Mouse (Mus musculus) left cerebral cortex, adult 2 months (tissue): ENCODE data around the gene Zfp648. TPM values are rescaled to one million over a fixed set of nuclear protein-coding genes. Genes with fewer than 3 reads are reported as not detected.
A peak's percentile ranks its signal among the peaks of the same experiment; 100 is the strongest.

Source experiments
- DNase-seq, 2 experiments: peaks; one replicate each; pipeline ENCODE4 v3.0.0; 2021 to 2022; ENCODE audit warnings: low spot score in 2 of 2, mixed read lengths in 1 of 2; ENCODE audit errors: extremely low spot score in 1 of 2
- H3K27ac ChIP-seq: fragments of 200-600 bp; 2 replicates; pipeline ENCODE4 v1.8.1; 2022
- H3K4me3 ChIP-seq: fragments of 200-600 bp; 2 replicates; pipeline ENCODE4 v1.8.1; 2022
- CTCF ChIP-seq: fragments of 200-600 bp; IDR thresholded peaks from 2 replicates; pipeline ENCODE4 v1.8.1; 2022; ENCODE audit warnings: antibody characterized with exemption, mild to moderate bottlenecking, moderate library complexity
- intact Hi-C: fragments of 180-260 bp; cut with DNase I; formaldehyde crosslinking; loops from one replicate; pipeline ENCODE4 v1.15.1; 2025
- total RNA-seq, 2 experiments: library from RNA; stranded (reverse); gene quantifications; 2 replicates each; pipeline ENCODE4 v1.2.3; 2021

Zfp648 gene
- total RNA-seq, 2 experiments from 2014 or later: 0.95 to 0.96 TPM

DNA sequence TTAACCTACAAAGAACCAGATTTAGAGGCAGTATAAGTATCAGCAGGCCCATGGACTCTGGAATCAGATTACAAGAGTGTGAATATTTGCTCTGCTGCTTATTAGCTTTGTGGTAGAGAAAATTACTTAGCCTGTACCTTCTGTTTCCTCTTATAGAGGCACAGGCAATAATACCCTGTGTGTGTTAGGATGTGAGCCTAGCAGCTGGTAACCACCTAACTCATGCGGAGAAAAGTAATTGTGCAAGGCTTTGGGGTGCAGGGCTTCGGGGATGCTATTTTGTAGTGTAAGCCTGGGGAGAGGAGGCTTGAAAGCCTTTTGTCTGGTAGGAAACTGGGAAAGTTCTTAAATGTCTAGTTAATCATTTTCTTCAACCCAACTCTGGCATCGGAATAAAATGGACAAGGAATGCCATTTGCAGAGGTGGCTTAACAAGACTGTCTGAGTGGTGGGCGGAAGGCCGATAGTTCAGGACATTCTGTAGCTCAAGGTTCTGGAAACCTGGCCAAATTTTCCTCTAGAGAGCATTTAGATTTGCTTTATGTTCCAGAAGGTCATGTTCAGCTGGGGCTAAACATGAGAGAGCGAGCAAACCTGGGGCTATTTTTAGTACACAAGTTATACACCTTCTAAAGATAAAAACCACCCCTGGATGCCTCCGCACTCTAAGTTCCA is 17.8 kb upstream of the Zfp648 start:
- DNase-seq: no peak
- no peak for TF ChIP-seq CTCF
- Histone ChIP-seq H3K27ac (no peak overlapping the region), H3K4me3 (no peak overlapping the region)
- intact Hi-C loops: loop anchor here (5.0 kb wide), 2 partner anchors 106 to 626 kb away; no protein-coding TSS in a partner anchor

DNA sequence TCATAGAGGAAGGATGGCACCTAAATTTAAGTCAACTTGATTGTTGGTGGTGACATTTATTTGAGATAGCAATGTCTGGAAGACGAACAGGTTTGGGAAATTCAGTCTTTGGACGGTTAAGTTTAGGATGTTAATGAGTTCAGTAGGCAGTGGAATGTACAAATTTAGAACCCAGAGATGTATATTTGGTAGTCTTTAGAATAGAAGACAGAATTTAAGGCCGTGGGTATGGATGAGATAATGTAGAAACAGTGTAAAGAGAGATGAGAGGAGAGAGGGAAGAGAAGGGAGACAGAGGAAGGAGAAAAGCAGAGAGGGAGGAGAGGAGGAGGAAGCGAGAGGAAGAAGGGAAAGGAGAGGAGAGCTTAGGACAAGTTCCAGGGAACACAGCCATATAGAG is 12.8 kb upstream of the Zfp648 start:
- intact Hi-C loops: no loop called here
- no peak overlapping the region for H3K4me3 ChIP-seq
- peak overlapping the region; percentile 40 for H3K27ac ChIP-seq
- TF ChIP-seq CTCF: no peak
- no peak for DNase-seq

DNA sequence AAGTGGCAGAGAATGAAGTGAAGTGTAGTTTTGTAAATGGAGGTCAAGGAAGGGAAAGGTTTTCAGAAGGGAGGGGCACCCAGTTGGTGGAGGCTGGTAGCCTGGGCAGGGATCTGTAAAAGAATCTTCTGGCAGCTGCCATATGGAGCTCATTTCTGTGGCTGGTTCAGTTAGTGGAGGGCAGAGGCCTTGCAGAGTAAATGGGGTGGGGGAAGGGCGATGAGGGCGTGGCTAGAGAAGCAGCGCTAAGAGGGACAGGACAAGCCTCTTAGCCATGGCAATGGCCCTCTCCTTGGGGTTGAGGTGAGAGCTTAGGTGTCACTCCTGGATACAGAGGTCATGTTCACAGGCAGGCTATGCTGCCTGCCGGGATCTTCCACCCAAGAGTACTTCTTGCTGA is 12.4 kb upstream of the Zfp648 start:
- TF ChIP-seq CTCF: no peak
- H3K4me3 ChIP-seq: no peak overlapping the region
- intact Hi-C loops: no loop called here
- DNase-seq: no peak
- H3K27ac ChIP-seq: peak overlapping the region; percentile 40

DNA sequence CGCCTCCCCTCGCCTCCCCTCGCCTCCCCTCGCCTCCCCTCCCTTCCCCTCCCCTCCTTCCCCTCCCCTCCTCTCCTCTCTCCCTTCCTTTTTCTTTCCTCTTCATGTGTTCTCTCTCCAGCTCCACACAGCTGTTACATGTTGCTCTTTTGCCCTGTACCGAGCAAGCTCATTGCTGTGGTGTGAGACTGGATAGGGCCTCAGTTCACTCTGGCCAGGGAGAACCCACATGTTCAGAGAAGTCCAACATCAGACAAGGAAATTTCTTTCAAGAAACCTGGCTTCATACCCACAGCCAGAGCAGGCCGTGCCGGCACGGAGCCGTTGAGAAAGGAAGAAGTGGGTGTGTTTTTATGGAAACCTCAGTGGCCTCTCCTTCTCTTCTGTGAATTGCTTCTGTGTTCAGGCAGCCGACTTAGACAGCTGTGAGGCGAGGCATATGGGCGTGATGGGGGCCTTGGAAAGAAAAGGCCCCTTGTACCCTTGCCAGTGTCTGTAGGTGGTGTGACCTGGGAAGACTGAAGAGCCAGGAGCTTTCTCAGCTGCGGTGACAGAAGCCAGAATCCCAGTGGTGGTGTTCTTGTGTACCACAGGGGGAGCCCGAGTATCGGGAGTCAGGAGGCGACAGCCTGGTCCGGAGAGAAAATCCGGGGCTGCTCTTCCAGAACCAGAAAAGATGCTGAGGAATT is 11.0 kb upstream of the Zfp648 start:
- no peak overlapping the region for H3K4me3 ChIP-seq
- H3K27ac ChIP-seq: peak overlapping the region; percentile 53; the same call in 1 of the 2 replicates
- peak; percentile 77 for TF ChIP-seq CTCF
- intact Hi-C loops: loop anchor here (1.0 to 10.0 kb wide), 3 partner anchors 67 to 539 kb away; no protein-coding TSS in a partner anchor
- peak; percentile 68 to 72 for DNase-seq

DNA sequence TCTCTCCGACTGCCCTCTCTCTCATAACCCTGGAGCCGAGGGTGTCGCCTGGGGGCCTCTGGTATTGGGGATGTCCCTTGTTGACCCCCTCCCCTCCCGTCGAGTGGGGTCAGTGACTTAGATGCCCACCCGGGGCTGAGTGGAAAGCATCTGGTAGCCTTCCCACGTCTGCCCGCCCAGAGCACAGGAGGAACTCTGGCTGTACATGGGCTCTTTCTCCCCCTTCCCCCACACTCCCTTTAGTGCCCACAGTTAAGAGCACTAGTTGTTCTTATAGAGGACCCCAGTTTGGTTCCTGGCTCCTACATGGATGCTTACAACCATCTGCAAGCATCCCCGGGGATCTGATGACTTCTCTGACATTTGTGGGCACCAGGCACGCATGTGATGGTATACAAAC is 2.1 kb upstream of the Zfp648 start:
- intact Hi-C loops: loop anchor here (10.0 kb wide), 1 partner anchor 206 kb away; no protein-coding TSS in a partner anchor
- no peak overlapping the region for H3K4me3 ChIP-seq
- no peak for DNase-seq
- no peak overlapping the region for H3K27ac ChIP-seq
- no peak for TF ChIP-seq CTCF

DNA sequence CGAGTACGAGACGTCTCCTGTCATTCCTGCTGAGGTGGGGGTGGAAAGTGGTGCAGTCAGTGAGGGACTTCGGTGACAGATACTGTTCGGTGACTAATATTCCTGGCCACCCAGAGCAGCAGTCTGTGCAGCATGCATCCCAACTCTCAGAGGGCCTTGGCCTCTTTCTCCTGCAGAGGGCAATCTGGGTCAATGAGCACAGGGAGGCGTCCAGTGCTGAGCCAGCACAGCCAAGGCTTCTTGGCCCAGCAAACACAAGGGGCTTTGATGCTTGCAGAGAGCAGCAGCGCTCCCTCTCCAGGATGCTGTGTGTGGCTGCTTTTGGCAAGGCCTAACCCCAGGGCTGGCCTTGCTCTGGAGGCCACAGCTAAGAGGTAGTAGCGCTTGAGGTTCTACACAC is 1.6 kb downstream of the Zfp648 start:
- no peak overlapping the region for H3K27ac ChIP-seq
- peak; percentile 34 to 53 for DNase-seq
- intact Hi-C loops: no loop called here
- TF ChIP-seq CTCF: peak; percentile 18
- H3K4me3 ChIP-seq: no peak overlapping the region

DNA sequence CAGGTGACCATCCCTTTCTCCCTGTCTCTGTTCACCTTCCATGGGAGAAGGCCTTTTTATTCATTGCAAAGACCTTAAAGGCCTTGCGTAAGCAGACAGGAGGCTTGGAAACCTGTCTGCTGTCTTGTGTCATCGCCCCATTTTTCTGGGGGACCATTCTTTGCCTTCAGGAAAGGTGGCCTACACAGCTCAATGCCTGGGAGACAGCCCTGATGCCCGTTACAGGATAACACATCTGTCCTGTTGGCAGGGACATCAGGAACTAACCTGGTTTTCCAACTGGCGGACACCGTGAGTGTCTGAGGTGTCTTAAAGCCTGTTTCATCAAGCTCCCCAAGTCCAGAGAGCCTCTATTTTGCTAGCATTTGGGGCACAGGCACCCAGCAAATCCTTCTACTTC is 2.4 kb downstream of the Zfp648 start:
- Histone ChIP-seq H3K4me3 (no peak overlapping the region), H3K27ac (no peak overlapping the region)
- no peak for DNase-seq
- no peak for TF ChIP-seq CTCF
- intact Hi-C loops: no loop called here

DNA sequence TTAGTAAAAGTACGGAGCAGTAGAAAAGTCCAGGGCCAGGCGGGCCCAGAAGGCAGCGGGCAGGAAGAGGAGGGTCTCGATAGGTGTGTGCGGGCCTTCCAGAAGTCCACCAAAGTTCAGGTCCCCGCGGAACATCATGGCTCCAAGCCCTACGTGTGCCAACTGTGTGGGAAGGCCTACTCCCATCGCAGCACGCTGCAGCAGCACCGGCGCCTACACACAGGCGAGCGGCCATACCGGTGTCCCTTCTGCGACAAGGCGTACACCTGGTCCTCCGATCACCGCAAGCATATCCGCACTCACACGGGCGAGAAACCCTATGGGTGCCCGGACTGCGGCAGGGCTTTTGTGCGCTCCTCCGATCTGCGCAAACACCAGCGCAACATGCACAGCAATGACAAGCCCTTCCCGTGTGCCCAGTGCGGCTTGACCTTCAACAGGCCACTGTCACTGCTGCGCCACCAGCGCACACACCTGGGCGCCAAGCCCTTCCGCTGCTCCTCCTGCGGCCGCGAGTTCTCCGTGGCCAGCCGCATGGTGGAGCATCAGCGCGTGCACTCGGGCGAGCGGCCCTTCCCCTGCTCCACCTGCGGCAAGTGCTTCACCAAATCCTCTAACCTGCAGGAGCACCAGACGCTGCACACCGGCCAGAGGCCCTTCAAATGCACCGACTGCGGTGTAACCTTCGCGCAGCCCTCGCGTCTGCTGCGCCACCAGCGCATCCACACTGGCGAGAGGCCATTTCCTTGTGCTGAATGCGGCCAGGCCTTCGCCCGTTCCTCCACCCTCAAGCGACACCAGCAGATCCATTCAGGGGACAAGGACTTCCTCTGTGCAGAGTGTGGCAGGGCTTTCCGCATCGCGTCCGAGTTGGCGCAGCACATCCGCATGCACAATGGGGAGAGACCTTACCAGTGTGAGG is 3.9 kb downstream of the Zfp648 start:
- no peak; the same call in 1 of the 2 replicates for TF ChIP-seq CTCF
- peak overlapping the region; percentile 50 for H3K4me3 ChIP-seq
- DNase-seq: peak in 1 of 2 experiments; percentile 49
- intact Hi-C loops: no loop called here
- H3K27ac ChIP-seq: peak overlapping the region; percentile 67

DNA sequence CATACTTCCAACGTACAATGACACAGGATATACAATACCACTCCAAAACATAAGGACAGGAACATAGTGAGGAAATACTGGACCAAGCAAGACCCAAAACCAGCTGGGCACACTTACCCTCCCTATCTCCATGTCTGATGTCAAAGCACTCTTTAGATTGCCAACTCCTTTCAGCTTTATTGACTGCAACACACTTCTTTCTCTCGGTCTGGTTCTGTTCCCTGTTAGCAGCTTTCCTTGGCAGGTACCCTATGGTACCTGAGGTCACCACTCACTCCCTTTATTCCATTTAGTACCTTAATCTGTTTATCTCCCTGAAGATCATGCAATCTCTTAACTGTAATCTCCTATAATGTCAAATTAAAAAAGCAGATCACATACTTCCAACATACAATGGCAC is 19.0 kb downstream of the Zfp648 start:
- no peak for TF ChIP-seq CTCF
- peak in 1 of 2 experiments; percentile 2 for DNase-seq
- intact Hi-C loops: no loop called here
- Histone ChIP-seq H3K4me3 (no peak overlapping the region), H3K27ac (peak overlapping the region; percentile 29)

DNA sequence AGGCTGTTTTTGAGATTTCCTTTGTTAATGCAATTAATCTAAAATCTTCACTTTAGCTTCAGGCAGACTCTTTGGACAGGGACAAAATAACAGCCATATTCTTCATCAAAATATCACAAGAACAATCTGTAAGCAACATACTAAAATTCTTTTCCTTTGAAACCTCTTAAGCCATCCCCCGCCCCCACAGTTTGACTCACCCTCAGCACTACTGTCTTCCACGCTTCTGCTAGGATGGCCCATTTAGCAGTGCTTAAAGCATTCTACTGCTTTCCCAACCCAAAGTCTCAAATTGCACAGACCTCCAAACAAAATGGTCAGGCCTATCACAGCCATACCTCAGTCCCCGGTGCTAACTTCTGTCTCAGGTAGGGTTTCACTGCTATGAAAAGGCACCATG is 19.6 kb downstream of the Zfp648 start:
- Histone ChIP-seq H3K27ac (peak overlapping the region; percentile 29), H3K4me3 (no peak overlapping the region)
- TF ChIP-seq CTCF: no peak
- intact Hi-C loops: no loop called here
- DNase-seq: peak in 1 of 2 experiments; percentile 17

DNA sequence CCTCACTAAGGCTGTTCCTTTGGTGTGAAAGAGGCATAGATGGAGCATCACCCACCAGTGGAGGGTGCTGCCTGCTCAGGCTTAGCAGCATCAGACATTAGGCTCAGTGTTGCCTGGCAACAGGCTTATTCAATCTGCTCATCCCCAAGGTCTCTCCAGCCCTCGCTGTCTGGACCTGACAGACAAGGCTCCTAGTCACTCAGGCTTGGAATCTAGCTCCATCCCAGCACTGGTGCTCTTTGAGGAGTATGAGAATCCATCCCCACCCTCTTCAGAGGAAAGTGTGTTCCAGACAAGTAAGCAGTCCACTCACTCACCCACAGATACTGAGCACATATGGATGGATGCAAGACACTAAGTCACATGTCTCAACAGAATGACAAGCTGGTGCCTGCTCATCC is 22.8 kb downstream of the Zfp648 start:
- TF ChIP-seq CTCF: peak; percentile 31
- no peak overlapping the region; the same call in 1 of the 2 replicates for H3K27ac ChIP-seq
- peak; percentile 31 to 37 for DNase-seq
- no peak overlapping the region for H3K4me3 ChIP-seq
- intact Hi-C loops: no loop called here

DNA sequence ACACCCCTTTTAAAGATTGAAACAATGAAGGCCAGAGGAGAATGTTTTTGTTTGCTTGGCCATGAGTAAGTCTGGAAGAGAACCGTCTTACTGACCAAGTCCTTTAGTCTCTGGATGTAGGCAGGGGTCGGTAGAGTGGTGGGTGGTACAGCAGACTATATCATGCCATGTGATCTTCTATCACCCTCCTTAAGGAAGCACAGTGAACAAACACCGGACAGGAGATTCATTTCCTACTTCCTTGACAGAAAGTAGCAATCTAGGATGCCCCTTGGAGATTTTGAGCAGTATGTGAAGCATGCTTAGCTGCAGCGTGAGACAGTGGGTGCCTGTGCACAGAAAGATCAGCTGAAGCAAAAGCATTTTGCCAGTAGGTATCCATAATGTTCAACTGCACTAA is 31.6 kb downstream of the Zfp648 start:
- TF ChIP-seq CTCF: no peak
- no peak for DNase-seq
- H3K4me3 ChIP-seq: no peak overlapping the region
- intact Hi-C loops: no loop called here
- H3K27ac ChIP-seq: no peak overlapping the region
